Mouse (Mus musculus) layer of hippocampus, adult 9-10 months (tissue): Measurements from ENCODE around the gene Ergic3.

ENCODE experiments used
- DNase-seq: peaks from one replicate; pipeline ENCODE4 v3.0.0; 2022; ENCODE audit warnings: low spot score

Gene Ergic3

DNA sequence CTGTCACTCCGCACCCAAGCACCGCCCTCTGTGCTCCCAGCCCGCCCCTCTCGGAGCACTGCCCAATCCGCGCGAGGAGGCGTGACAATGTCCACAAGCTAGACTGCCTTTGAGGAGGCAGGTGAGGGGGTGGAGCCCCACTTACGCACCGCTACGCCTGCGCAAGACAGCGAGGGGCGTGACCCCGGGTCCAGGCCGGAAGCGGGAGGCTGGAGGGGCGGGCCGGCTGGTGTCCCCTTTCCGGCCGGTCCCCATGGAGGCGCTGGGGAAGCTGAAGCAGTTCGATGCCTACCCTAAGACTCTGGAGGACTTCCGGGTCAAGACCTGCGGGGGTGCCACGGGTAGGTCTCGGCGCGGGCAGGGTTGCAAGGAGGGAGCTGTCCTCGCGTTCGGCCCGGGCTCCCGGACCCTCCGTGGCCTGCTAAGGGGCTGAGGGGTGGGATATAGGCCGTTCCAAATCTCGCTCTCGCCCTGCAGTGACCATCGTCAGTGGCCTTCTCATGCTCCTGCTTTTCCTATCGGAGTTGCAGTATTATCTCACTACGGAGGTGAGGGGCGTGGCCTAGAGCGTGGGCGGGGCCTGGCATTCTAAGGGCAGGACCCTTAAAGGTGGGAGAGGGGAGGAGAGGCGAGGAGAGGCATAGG, at the start of gene Ergic3, which contains the start of gene 6430550D23Rik:
Ergic3 (plus strand) TSS at position 158 of the 645 bp plus-strand sequence.
6430550D23Rik (minus strand) TSS at position 90 of the 645 bp plus-strand sequence.
- DNase-seq, result peak; percentile 94

DNA sequence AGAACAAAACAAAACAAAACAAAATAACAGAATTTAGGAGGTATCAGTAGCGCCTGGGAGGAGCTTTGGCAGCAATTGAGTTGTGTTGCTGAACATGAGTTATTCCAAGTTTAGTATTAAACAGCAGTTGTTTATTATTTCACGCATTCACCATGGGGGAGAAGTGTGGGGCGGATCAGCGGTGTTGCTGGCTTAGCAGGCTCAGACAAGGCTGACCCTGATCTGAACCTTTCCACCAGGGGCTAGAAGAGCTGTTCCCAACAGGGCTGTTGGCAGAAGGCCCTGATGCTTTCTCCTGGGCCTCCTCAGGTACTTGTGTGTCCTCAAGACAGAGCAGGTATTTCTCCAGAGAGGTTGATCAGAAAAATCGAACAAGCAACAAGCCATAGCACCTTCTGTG, 47.9 kb upstream of the Ergic3 start:
- no peak for DNase-seq

DNA sequence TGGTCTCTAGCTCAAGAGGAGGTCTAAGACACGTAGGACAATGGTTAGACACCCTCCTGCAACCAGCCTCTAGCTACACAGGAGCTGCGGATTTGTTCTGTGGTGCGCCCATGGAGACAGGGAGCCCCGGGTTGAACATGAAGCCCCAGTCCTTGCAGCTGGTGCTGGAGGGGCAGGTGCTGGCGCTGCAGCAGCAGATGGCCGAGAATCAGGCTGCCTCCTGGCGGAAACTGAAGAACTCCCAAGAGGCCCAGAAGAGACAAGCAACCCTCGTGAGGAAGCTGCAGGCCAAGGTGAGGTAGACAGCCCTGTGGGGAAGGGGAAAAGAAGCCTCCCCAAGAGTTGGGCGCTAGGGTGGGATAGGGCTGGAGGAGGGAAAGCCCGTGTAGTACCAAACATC, 46.0 kb upstream of the Ergic3 start:
- no peak for DNase-seq

DNA sequence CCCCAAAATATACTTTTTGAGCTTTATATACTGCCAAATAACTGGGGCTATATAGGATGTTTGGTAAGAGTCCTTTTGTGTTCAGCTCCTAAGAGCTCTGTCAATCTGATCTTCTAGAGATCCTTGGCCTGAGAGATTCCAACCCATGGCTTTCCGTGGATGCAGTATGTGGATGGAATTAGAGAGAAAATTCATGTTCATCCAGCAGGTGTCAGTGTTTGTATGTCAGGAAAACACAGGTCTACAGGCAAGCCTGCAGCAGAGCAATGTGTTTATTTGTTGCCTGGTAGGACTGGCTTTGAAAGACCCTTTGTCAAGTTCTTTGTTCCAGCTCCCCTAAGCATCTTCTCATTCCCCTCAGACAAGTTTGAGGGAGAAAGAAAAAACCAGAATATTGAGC, 44.9 kb upstream of the Ergic3 start:
- peak; percentile 59 for DNase-seq

DNA sequence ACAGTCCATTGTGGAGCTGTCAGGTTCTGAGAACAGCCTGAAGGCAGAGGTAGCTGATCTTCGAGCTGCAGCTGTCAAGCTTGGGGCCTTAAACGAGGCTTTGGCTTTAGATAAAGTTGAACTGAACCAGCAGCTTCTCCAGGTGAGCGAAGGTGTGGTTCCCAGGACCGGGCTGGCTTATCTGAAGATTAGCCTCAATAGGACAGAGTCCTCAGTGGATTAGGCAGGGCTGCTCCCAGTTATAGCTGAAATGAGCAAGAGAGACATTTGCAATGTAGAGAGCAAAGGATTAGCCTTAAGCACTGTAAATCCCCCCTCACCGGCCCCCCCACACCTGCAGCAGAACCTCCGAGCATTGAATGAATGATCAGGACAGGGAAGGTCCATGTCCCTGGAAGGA, 34.5 kb upstream of the Ergic3 start:
- no peak for DNase-seq

DNA sequence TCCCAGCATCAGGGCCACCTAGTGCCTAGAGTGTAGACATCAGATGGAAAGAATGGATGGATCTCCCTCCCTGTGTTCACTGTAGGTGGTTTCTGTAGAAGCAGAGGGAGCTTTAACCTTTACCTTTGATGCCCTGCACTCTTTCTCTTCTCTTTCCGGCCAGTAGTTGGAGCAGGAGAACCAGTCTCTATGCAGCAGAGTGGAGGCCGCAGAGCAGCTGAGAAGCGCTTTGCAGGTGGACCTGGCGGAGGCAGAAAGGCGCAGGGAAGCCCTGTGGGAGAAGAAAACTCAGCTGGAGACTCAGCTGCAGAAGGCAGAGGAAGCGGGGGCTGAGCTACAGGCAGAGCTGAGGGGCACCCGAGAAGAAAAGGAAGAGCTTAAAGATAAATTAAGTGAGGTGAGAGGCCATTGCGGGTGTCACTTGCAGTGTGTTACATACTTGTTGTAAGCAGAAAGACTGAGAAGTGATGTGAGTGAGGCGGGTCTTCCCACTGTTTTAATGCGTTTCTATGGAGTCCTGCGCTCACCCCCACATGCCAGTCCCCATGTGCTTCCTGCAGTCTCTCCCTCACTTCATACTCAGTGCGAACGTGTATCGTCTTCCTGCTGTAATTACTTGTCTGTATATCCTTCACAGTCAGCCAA, 33.6 kb upstream of the Ergic3 start:
- DNase-seq, result no peak

DNA sequence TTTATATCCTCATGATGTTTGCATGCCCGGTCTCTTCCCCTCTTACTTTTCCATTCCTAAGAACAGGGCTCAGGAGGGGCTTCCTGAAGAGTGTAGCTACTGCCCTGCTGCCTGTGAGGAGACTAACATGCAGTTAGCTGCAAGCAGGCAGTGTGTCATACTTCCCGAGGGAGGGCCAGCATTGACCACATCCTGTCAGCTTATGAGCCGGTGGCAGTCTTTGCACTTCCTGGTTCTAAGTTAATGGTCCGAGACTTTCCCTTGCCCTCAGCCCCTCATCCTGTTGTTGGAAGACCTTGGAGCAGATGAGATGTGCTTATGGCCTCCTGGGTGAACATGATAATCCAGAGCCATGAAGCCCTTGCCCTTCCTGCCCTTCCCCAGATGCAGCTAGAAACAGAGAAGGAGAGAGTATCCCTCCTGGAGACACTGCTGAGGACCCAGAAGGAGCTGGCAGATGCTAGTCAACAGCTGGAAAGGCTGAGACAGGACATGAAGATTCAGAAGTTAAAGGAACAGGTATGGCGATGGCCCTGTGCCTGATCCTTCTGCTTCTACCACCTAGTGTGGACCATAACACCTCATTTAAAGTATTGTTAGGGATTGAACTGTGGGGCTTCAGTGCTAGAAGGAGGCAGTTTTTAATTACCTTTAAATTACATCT, 28.4 kb upstream of the Ergic3 start:
- DNase-seq, result no peak

DNA sequence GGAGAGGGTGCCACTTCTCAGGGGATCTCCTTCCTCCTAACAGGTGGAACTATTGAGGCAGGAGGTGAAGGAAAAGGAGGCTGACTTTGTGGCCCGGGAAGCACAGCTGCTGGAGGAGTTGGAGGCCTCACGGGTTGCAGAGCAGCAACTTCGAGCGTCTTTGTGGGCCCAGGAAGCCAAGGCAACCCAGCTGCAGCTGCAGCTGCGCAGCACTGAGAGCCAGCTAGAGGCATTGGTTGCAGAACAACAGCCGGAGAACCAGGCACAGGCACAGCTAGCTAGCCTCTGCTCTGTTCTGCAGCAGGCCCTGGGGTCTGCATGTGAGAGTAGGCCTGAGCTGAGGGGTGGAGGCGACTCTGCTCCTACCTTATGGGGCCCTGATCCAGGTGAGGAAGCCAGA, 22.1 kb upstream of the Ergic3 start:
- DNase-seq, result no peak

DNA sequence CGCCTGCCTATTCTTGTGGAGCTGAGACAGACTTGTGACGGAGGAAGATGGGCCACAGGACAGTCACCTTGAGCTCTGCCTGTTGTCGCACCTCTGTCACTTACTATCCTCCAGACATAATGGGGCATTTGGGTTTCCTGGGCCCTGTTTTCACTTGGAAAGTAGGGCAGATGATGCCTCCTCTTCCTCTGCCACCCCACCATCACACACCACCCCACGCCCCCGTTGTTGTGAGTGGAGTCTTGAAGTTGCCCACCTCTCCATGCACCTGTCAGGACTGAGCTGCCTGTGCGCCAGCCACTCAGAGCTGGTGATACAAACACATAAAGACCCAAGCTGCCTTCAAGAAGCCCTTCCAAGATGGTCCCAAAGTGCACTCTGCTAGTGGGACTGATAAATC, 20.7 kb upstream of the Ergic3 start:
- no peak for DNase-seq

DNA sequence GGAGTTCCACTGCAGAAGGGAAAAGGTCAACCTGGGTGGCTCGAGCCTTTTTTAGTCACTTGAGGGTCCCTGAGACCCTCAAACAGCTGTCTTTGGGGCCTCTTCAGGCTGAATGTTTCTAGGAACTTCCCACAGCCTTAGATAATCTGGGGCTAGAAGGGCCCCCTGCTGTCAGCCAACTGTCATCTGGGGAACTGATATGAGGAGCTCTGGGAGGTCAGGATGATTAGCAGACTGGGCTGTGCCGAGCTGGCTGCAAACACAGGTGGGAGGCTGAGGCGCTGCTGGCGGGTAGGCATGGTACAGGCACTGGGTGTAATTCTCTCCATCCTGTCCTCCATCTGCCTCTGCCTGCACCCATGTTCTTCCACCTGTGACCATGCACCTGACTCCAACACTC, 18.8 kb upstream of the Ergic3 start:
- DNase-seq, result no peak

DNA sequence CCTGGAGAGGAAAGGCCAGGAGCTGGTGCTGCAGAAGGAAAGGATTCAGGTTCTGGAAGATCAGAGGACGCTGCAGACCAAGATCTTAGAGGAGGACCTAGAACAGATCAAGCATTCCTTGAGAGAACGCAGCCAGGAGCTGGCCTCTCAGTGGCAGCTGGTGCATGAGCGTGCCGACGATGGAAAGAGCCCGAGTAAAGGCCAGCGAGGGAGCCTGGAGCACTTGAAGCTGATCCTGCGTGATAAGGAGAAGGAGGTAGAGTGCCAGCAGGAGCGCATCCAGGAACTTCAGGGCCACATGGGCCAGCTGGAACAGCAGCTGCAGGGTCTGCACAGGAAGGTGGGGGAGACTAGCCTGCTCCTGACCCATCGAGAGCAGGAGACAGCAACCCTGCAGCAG, 16.7 kb upstream of the Ergic3 start:
- DNase-seq, result no peak

DNA sequence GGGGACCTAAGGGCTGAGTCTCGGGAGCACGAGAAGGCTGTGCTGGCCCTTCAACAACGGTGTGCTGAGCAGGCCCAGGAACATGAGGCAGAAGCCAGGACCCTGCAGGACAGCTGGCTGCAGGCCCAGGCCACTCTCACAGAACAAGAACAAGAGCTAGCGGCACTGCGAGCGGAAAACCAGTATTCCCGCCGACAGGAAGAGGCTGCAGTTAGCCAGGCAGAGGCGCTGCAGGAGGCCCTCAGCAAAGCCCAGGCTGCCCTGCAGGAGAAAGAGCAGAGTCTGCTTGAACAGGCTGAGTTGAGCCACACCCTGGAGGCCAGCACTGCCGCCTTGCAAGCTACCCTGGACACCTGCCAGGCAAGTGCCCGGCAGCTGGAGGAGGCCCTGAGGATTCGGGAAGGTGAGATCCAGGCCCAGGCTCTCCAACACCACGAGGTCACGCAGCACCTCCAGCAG, 16.0 kb upstream of the Ergic3 start:
- no peak for DNase-seq

DNA sequence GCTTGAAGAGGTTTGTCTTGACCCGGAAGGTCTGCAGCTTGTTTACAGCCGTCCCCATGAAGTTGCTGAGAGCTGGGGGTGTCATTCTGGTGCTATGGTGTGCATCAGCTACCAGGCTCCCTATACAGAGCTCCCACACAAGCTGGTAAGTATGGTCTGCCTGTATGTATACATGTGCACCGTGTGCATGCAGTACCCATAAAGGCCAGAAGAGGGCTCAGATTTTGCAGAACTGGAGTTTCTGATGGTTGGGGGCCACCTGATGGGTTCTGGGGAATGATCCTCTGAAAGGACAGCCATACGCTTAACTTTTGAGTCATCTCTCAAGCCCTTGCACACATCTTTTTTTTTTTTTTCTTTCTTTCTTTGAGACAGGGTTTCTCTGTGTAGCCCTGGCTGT, 2.5 kb upstream of the Ergic3 start:
- DNase-seq, result no peak

DNA sequence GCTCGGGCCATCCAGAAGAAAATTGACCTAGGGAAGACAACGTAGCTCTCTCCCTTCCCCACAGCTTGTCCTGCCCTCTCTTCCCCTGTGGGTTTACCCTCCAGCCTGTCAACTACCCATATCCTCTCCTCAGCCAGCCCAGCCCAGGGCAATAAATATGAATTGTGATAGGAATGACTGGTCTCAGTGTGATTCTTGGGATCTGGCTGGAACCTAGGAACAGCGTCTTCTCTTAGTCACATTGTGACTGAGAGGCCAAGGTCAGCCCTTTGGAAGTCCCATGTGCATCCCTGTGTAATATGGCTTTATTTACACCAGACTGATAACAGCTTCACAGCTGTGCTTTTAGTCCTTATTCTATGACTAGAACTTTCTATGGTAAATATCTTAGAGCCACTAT, 10.3 kb downstream of the Ergic3 start:
- no peak for DNase-seq

DNA sequence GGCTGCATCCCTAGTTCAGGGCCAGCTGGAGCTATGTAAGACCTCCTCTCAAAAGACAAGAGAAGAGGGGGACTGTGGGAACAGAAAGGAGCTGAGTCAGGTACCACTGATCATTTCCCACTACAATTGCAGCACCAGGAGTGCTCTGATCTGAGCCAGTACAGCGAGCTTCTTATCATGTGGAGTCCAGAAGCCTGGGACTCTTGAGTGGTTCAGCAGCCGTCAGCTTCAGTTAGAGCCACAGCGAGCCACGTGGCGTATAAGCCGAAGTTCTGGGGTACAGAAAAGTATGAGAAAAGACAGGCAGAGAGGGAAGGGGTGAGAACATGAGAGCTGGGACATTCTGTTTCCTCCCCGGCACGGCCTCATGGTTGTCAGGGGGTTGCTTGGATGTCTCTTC, 13.4 kb downstream of the Ergic3 start:
- DNase-seq, result no peak

DNA sequence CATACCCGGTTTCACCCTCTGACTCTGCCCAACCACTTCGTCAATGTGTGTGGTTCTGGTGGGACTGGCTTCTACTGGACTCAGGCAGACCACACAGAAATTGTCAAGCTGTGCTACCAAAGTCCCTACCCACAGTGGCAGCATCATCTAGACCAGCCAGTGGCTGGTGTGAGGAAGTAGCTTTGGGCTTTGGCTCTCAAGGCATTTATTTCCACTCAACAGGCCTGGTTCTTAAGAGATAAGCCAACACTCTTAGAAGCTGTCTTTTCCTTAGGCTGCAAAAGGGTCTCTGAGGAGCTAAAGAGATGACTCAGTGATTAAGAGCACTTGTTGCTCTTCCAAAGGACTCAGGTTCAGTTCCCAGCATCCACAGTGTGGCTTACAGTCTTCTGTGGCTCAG, 13.9 kb downstream of the Ergic3 start:
- no peak for DNase-seq

DNA sequence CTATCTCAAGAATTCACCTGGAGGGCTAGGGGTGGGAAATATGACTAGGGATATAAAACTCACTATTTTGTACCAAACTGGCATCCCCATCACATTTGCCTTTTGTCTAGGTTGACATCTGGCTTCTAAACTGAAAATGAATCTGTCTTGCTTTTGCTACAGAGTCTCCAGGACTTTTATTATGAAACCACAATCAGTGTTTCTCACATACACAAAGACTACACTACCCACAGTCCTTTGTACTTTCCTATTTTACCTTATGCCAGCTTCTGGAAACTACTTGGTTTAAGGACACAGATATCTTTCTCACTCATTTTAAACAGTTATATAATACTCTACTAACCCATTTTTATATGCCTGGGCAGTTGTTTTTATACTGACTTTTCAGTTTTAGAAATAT, 17.6 kb downstream of the Ergic3 start:
- no peak for DNase-seq

DNA sequence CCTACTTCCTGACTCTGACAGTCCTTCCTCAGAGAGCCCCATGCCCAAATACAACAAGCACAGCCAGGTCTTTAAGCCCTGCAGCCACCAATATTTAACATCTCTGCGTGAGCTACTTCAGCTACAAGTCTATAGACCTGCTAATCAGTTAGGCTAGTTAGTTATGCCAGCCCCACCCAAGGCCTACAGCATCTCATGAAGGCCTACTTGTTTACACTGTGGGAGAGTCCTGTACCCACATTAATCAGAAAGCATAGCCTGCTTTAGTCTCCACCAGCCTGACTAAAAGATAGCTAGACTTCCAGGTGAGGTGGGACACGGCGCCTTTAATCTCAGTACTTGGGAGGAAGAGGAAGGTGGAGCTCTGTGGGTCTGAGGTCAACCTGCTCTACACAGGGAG, 31.5 kb downstream of the Ergic3 start:
- no peak for DNase-seq

DNA sequence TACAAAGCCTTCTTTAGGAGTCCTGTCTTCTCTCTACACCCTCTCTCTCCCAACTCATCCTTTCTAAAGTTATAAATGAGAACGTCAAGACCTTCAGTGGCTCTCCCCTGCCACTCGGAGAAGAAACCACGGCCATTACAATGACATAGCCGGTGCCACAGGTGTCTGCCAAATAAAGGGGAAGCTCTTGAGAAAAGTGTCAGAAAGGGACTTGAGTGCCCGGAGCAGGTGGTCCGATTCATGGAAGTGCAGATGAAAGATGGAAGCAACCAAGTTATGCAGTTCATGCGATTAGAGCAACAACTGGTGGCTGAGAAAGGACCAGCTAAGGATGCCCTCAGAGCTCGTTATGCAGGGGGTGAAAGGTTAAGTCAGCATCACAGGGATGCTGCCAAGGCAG, 35.1 kb downstream of the Ergic3 start:
- no peak for DNase-seq

DNA sequence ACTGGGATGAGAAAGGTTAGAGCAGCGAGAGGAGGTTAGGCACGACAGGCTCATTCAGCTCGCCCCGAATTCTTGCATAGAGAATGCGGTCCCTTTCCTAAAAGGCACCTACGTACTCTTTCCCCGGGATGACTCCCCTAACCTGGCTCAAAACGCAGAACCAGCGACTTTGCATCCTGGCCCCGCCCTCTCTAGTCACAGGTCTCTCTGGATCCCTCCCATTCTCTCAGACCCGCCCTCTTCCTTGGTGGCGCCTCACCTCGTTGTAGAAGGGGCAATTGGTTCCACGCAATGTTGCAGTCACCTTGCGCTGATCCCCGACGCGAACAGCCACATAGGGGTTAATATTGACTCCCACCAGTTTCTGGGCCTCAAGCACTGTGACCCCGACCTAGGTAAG, 40.1 kb downstream of the Ergic3 start:
- no peak for DNase-seq

DNA sequence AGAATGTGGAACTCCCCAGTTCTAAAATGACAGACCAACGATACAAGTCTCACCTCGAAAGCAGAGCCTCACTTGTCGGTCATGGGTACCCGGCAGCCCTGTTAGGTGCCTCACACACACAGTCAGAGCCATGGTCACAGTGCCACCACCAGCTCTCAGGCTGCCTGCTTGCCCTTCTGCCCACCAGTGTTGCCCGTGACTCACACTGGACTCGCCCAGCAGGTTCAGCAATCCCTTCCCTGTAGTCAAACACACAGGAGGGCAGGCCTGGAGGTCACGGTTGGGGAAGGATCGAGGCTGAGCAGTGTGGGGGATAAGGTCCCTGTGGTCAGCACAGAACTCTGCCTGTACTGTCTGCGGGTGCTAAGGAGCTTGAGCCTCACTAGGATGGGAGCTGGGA, 45.0 kb downstream of the Ergic3 start, which contains the start of gene Fer1l4:
Fer1l4 (minus strand) TSS at position 132 of the 400 bp plus-strand sequence.
- no peak for DNase-seq

DNA sequence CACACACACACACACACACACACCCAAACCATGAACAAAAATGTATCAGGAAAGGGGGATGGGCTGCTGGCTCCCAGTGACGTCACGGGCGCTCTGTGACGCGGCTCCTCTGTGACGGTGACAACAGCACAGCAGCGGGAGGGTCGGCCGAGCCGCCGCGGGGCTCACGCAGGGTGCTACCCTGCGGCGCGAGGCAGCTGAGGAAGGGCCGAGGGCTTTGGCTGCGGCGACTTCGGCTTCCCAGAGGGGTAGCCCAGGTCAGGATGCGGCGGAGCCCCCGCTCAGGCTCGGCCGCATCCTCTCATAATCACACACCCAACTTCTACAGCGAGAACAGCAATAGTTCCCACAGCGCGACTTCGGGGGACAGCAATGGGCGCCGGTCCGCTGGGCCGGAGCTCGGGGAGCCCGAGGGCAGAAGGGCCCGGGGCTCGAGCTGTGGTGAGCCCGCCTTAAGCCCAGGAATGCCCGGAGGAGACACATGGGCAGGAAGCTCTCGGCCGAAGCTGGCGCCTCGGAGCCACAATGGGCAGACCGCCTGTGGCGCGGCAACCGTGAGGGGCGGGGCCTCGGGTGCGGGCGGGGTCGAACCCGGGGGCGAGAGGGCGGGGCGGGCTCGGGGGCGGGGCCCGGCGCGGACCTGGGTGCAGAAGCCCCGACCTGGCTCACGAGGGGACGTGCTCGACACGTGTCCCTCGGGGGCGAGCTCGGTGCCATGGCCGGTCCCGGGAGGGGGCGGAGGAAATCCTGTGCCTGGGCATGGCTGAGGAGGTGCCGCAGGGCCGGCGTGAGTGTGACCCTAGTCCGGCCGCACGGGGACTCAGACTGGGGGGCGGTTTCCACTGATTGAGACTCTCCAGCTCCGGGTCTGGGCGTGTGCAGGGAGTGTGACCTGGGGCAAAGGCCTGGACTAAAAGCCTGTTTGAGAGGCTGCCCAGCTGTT, 57.5 kb downstream of the Ergic3 start, which contains the start of gene Spag4:
Spag4 (plus strand) TSS at position 77 of the 943 bp plus-strand sequence.
- no peak for DNase-seq
